Mouse (Mus musculus) heart, postnatal 0 days (tissue): ENCODE results near the gene Cpd.

Experiments
- CTCF ChIP-seq: IDR thresholded peaks from 2 replicates; pipeline ENCODE4 v1.5.1; 2016; ENCODE audit warnings: antibody characterized with exemption, control low read depth, low read depth
- EP300 ChIP-seq: IDR thresholded peaks from 2 replicates; pipeline ENCODE4 v1.6.1; 2016; ENCODE audit warnings: antibody characterized with exemption, low read depth

- TF ChIP-seq CTCF (no peak), EP300 (no peak)
Measured at GRCm38 (mm10) chr11:76823641-76824040, 23.2 kb downstream of the Cpd start.
